Mouse (Mus musculus) neutrophil, adult 5-6 weeks (primary cell): ENCODE measurements around the gene Kitl. TPM values are rescaled to one million over a fixed set of nuclear protein-coding genes. Genes with fewer than 3 reads are reported as not detected.

Experiments
- ATAC-seq: fragments of 151-379, 151-347 bp; 2 replicates; pipeline ENCODE4 v1.8.0; 2017; ENCODE audit warnings: mild to moderate bottlenecking, moderate TSS enrichment; ENCODE audit not compliant: insufficient number of reproducible peaks, poor library complexity, low FRiP score, severe bottlenecking; ENCODE audit errors: extremely low read depth
- total RNA-seq: library from RNA; stranded (forward); fragments of 200-1000 nt; gene quantifications from 2 replicates; pipeline ENCODE4 v1.2.3, GENCODE M21; 2017

Gene Kitl
- total RNA-seq, 1 experiment from 2014 or later = not detected

GRCm38 (mm10) chr10:100022090-100022834 lies 6.8 kb downstream of the Kitl start:
- ATAC-seq = no peak

GRCm38 (mm10) chr10:100022835-100023093 lies 7.3 kb downstream of the Kitl start:
- no peak for ATAC-seq

GRCm38 (mm10) chr10:100025665-100026064 lies 10.2 kb downstream of the Kitl start:
- ATAC-seq = no peak

- ATAC-seq = no peak
These were observed 11.3 kb downstream of the Kitl start for GRCm38 (mm10) chr10:100026778-100027177.

- no peak for ATAC-seq
These were observed 15.0 kb downstream of the Kitl start for GRCm38 (mm10) chr10:100030385-100030784.

GRCm38 (mm10) chr10:100030980-100031516 lies 15.6 kb downstream of the Kitl start:
- no peak for ATAC-seq

GRCm38 (mm10) chr10:100031631-100032030 lies 16.2 kb downstream of the Kitl start:
- no peak for ATAC-seq

DNA sequence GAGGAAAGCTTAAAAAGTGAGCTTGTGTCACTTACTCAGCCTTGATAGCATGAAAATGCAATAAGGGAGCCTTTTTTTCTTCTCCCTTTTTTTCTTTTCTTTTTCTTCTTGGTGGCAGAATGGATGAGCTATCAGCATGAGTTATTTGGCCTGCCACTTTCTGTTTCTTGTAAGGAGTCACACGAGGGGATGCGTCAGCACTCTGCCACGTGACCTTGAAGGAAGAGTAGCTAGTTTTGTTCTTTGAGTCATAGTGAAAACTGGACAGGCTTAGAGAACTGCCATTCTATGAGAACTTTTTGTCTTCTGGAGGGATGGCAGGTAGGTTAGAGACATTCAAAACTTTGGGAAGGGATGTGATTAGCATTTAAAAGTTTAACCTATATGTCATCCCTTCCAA lies 17.1 kb downstream of the Kitl start:
- no peak for ATAC-seq

DNA sequence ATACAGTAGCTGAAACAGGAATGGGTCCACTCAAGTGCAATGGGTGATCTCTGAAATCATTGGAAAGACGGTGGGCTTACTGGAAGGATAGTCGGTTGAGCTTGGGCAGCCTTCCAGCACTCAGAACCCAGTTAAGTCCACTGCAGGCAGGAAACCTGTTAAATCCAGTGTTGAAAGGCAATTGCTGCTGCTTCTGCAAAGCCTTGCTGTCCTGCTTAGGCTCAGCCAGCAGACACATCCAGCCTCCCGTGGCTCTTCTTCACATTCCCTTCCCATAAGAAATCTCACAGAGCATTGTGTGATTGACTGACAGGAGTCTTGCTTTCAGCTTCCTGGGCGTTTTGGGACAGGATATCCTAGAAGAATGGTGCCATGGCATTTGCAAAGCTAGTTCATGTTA lies 20.6 kb downstream of the Kitl start:
- ATAC-seq = no peak

GRCm38 (mm10) chr10:100038342-100038898 lies 23.0 kb downstream of the Kitl start:
- ATAC-seq = no peak

- no peak for ATAC-seq
These were observed 23.6 kb downstream of the Kitl start for GRCm38 (mm10) chr10:100038994-100039393.

GRCm38 (mm10) chr10:100043748-100044147 lies 28.3 kb downstream of the Kitl start:
- no peak for ATAC-seq

DNA sequence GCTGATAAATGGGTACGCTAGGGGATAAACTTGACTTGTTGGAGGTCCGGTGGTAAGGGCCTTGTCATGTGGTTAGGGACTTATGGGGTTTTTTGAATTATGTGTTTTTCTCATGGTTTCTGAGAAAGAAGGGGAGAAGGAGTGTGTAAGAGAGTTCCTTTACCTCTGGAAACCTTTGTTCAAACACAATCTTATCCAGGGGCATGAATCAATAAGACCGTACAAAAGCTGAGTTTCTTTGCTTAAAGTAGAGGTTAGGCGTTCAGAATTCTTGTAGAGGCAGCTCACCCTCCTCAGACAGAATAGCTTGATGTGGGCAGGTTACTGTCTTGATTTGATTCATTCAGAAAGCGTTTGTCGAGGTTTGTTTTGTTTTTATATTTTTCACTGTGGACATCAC lies 28.7 kb downstream of the Kitl start:
- no peak for ATAC-seq

GRCm38 (mm10) chr10:100051146-100051783 lies 35.8 kb downstream of the Kitl start:
- no peak for ATAC-seq

GRCm38 (mm10) chr10:100052404-100052803 lies 37.0 kb downstream of the Kitl start:
- no peak for ATAC-seq

GRCm38 (mm10) chr10:100052911-100053310 lies 37.5 kb downstream of the Kitl start:
- no peak for ATAC-seq

DNA sequence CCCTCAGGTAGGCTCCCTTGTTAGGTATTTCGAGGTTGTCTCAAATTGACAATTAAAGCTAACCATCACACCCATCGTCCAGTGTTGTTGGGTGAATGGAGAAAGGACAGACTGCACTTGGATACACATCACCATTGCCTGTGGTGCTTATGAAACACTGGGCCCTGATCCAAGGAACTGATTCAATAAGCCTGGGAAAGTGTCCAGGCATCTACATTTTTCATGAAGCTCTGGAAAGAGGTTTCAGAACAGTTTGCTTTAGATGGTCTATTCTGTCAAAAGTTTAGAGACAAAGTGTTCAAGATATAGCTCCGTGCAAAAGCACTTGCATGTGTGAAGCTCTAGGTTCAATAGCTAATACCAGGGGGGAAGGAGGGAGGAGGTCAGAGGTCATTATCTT lies 38.6 kb downstream of the Kitl start:
- no peak for ATAC-seq

GRCm38 (mm10) chr10:100055082-100055481 lies 39.7 kb downstream of the Kitl start:
- no peak for ATAC-seq

GRCm38 (mm10) chr10:100057106-100057623 lies 41.7 kb downstream of the Kitl start:
- ATAC-seq = no peak

- ATAC-seq = no peak
These were observed 43.9 kb downstream of the Kitl start for GRCm38 (mm10) chr10:100059356-100059755.
